Mouse (Mus musculus): ENCODE measurements around the gene Trim31. TPM values are rescaled to one million over a fixed set of nuclear protein-coding genes. Genes with fewer than 3 reads are reported as not detected.

Gene Trim31
- polyA plus RNA-seq, 1 experiment from 2014 or later = 63.1 TPM

GRCm38 (mm10) chr17:36866719-36867527, 31.0 kb upstream of the Trim31 start, which contains the start of gene Trim15:
TSS of gene Trim15 (minus strand) at chr17:36867210.
- H3K36me3 ChIP-seq (ENCODE audit: control insufficient read depth, insufficient read depth, low read length) = no peaks in the 10 kb centered on the region
- H3K4me3 ChIP-seq (ENCODE audit: low read length) = peak within 1 kb of the TSS; percentile 50
- H3K27ac ChIP-seq (ENCODE audit: low read length) = peak within 1 kb of the TSS; percentile 85
- peak; percentile 97 for ATAC-seq
- H3K9me3 ChIP-seq (ENCODE audit: control insufficient read depth, low read length) = no peaks in the 10 kb centered on the region
- 8% methylated on average over 29 of the region's 29 CpGs for WGBS
- 0 out of 2 replicates have a peak, but pooled peaks cover 4% of the 10 kb centered on the region for H3K4me1 ChIP-seq (ENCODE audit: control insufficient read depth, insufficient read depth, low read length)
- H3K9ac ChIP-seq (ENCODE audit: low read depth, low read length) = peak within 1 kb of the TSS; percentile 72
- peaks cover 4% of the 10 kb centered on the region; the same call in 1 of the 2 replicates for H3K27me3 ChIP-seq (replicated peaks; ENCODE audit: control insufficient read depth, insufficient read depth, low read length)
- peak within 1 kb of the TSS; percentile 57 for H3K4me2 ChIP-seq (ENCODE audit: low read depth, low read length)

DNA sequence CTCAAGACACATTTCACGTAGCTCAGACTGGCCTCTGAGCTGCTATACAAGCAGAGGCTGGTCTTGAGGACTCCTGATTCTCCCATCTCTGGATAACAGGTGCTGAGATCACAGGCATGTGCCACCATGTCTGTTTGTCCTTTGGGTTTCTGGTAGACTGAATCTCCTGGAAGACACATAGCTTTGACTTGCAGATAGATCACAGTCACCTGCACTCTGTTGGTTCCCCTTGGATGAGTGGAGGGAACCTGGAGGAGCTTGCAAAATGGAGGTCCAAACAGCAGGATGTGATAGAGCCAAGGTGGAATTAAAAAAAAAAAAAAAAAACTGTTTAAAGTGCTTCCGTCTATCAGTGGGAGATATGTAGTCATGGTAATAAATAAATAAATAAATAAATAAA, 29.1 kb upstream of the Trim31 start:
- Histone ChIP-seq H3K4me2 (ENCODE audit: low read depth, low read length) (no peak overlapping the region), H3K27me3 (replicated peaks; ENCODE audit: control insufficient read depth, insufficient read depth, low read length) (peaks cover 4% of the 10 kb centered on the region; the same call in 1 of the 2 replicates), H3K4me1 (ENCODE audit: control insufficient read depth, insufficient read depth, low read length) (0 out of 2 replicates have a peak, but pooled peaks cover 4% of the 10 kb centered on the region), H3K27ac (ENCODE audit: low read length) (no peak overlapping the region), H3K4me3 (ENCODE audit: low read length) (no peak overlapping the region), H3K9me3 (ENCODE audit: control insufficient read depth, low read length) (no peaks in the 10 kb centered on the region), H3K9ac (ENCODE audit: low read depth, low read length) (no peak overlapping the region), H3K36me3 (ENCODE audit: control insufficient read depth, insufficient read depth, low read length) (no peaks in the 10 kb centered on the region)
- 83% methylated on average over 2 of the region's 2 CpGs for WGBS
- no peak for ATAC-seq

GRCm38 (mm10) chr17:36869284-36869954, 28.5 kb upstream of the Trim31 start, which contains the start of gene Trim10:
TSS of gene Trim10 (plus strand) at chr17:36869574.
- peaks cover 4% of the 10 kb centered on the region; the same call in 1 of the 2 replicates for H3K27me3 ChIP-seq (replicated peaks; ENCODE audit: control insufficient read depth, insufficient read depth, low read length)
- ATAC-seq = peak; percentile 55
- no peaks in the 10 kb centered on the region for H3K36me3 ChIP-seq (ENCODE audit: control insufficient read depth, insufficient read depth, low read length)
- WGBS = 71% methylated on average over 4 of the region's 4 CpGs
- H3K4me2 ChIP-seq (ENCODE audit: low read depth, low read length) = no peak within 1 kb of the TSS
- H3K4me3 ChIP-seq (ENCODE audit: low read length) = no peak within 1 kb of the TSS
- H3K9ac ChIP-seq (ENCODE audit: low read depth, low read length) = 0 out of 2 replicates have a peak within 1 kb of the TSS, but pooled peaks have one; percentile 24
- H3K4me1 ChIP-seq (ENCODE audit: control insufficient read depth, insufficient read depth, low read length) = 0 out of 2 replicates have a peak, but pooled peaks cover 4% of the 10 kb centered on the region
- H3K9me3 ChIP-seq (ENCODE audit: control insufficient read depth, low read length) = no peaks in the 10 kb centered on the region
- no peak within 1 kb of the TSS for H3K27ac ChIP-seq (ENCODE audit: low read length)

GRCm38 (mm10) chr17:36869955-36870810, 27.7 kb upstream of the Trim31 start:
- Histone ChIP-seq H3K36me3 (ENCODE audit: control insufficient read depth, insufficient read depth, low read length) (no peaks in the 10 kb centered on the region), H3K9me3 (ENCODE audit: control insufficient read depth, low read length) (no peaks in the 10 kb centered on the region), H3K27ac (ENCODE audit: low read length) (no peak overlapping the region), H3K4me3 (ENCODE audit: low read length) (no peak overlapping the region), H3K4me1 (ENCODE audit: control insufficient read depth, insufficient read depth, low read length) (0 out of 2 replicates have a peak, but pooled peaks cover 4% of the 10 kb centered on the region), H3K4me2 (ENCODE audit: low read depth, low read length) (no peak overlapping the region), H3K9ac (ENCODE audit: low read depth, low read length) (0 out of 2 replicates have a peak overlapping the region, but pooled peaks have one; percentile 24), H3K27me3 (replicated peaks; ENCODE audit: control insufficient read depth, insufficient read depth, low read length) (peaks cover 4% of the 10 kb centered on the region; the same call in 1 of the 2 replicates)
- WGBS = 68% methylated on average over 25 of the region's 25 CpGs
- ATAC-seq = no peak

GRCm38 (mm10) chr17:36874636-36875035, 23.3 kb upstream of the Trim31 start:
- peak; percentile 27; the same call in 1 of the 2 replicates for ATAC-seq
- Histone ChIP-seq H3K27me3 (replicated peaks; ENCODE audit: control insufficient read depth, insufficient read depth, low read length) (no peaks in the 10 kb centered on the region), H3K9me3 (ENCODE audit: control insufficient read depth, low read length) (no peaks in the 10 kb centered on the region), H3K4me1 (ENCODE audit: control insufficient read depth, insufficient read depth, low read length) (no peaks in the 10 kb centered on the region), H3K27ac (ENCODE audit: low read length) (no peak overlapping the region), H3K36me3 (ENCODE audit: control insufficient read depth, insufficient read depth, low read length) (no peaks in the 10 kb centered on the region), H3K4me3 (ENCODE audit: low read length) (no peak overlapping the region), H3K9ac (ENCODE audit: low read depth, low read length) (no peak overlapping the region), H3K4me2 (ENCODE audit: low read depth, low read length) (no peak overlapping the region)
- 35% methylated on average over 4 of the region's 4 CpGs for WGBS

GRCm38 (mm10) chr17:36883350-36883749, 14.6 kb upstream of the Trim31 start:
- WGBS = 80% methylated on average over 2 of the region's 2 CpGs
- Histone ChIP-seq H3K9ac (ENCODE audit: low read depth, low read length) (no peak overlapping the region), H3K4me3 (ENCODE audit: low read length) (no peak overlapping the region), H3K27me3 (replicated peaks; ENCODE audit: control insufficient read depth, insufficient read depth, low read length) (no peaks in the 10 kb centered on the region), H3K4me2 (ENCODE audit: low read depth, low read length) (no peak overlapping the region), H3K27ac (ENCODE audit: low read length) (no peak overlapping the region), H3K9me3 (ENCODE audit: control insufficient read depth, low read length) (no peaks in the 10 kb centered on the region), H3K4me1 (ENCODE audit: control insufficient read depth, insufficient read depth, low read length) (no peaks in the 10 kb centered on the region), H3K36me3 (ENCODE audit: control insufficient read depth, insufficient read depth, low read length) (no peaks in the 10 kb centered on the region)
- no peak for ATAC-seq

DNA sequence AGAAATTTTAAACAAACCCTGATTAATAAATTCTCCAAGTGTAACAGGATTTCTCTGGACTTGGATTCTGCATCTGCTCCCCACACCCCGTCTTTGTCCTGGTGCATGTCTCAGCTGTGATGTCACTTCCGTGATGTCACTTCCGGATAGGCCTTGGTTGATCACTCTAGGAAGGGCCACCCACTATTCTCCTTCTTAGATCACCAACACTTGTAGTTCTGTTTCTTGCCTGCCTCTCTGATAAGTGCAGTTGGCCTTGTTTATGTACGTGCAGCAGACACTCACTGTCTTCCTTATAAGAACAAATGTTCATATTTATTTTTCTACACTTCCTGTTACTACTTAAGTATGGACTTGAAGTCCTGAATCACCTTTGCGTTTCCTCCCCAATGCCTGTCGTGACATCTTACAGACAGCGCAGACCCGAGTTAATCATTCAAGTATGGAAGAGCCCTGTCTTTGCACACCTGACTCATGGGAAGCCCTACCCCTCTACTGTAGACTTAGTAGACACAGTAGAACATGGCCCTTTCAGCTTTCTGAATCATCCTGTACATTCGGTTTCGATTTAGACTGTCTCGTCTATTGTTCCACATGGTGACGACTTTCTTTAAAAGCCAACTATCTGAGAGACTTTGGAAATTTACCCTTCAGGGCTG, 12.7 kb upstream of the Trim31 start:
- H3K4me2 ChIP-seq (ENCODE audit: low read depth, low read length) = no peak overlapping the region
- no peaks in the 10 kb centered on the region for H3K27me3 ChIP-seq (replicated peaks; ENCODE audit: control insufficient read depth, insufficient read depth, low read length)
- no peaks in the 10 kb centered on the region for H3K36me3 ChIP-seq (ENCODE audit: control insufficient read depth, insufficient read depth, low read length)
- peak; percentile 83 for ATAC-seq
- no peaks in the 10 kb centered on the region for H3K9me3 ChIP-seq (ENCODE audit: control insufficient read depth, low read length)
- no peaks in the 10 kb centered on the region for H3K4me1 ChIP-seq (ENCODE audit: control insufficient read depth, insufficient read depth, low read length)
- H3K27ac ChIP-seq (ENCODE audit: low read length) = no peak overlapping the region
- H3K9ac ChIP-seq (ENCODE audit: low read depth, low read length) = no peak overlapping the region
- H3K4me3 ChIP-seq (ENCODE audit: low read length) = no peak overlapping the region
- 80% methylated on average over 12 of the region's 12 CpGs for WGBS

DNA sequence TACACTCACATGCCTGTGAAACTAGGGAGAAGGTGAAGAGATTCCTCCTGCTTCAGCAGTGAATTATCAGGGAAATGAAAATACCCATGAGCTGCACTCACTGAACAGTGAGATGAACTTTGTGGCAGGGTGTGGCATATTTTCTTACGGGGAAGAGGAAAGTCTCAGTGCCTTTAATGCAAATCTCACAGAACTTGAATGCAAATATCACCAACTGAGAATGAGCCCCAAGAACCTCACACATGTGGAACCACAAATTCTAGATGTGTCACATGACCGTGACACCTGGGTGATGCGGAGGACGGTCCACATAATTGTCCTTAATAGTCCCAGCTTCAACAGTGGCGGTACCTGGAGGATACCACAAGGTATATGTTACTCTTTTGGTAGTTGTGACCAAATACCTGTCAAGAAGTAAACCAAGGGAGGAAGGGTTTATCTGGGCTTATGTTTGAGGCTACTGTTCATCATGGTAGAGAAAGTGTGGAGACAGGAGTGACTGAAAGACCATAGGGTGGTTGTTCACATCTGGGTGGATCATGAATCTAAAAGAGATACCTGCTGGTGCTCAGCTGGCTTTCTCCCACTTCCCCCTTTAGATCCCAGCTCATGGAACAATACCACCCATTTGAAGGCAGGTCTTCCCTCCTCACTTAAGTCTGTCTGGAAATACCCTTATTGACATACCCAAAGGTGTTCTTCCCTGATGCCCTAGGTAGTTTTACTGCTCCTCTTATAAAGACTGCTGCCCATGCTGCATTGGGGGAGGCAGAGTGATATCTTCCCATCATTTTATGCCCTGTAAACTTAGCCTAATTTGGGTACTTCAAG, 7.6 kb upstream of the Trim31 start, which contains the start of gene Trim40:
Gene Trim40, minus strand, starts transcription at position 51 of the 831 bp plus-strand sequence.
- 79% methylated on average over 5 of the region's 5 CpGs for WGBS
- Histone ChIP-seq H3K27ac (ENCODE audit: low read length) (peak within 1 kb of the TSS; percentile 38), H3K9me3 (ENCODE audit: control insufficient read depth, low read length) (no peaks in the 10 kb centered on the region), H3K4me1 (ENCODE audit: control insufficient read depth, insufficient read depth, low read length) (0 out of 2 replicates have a peak, but pooled peaks cover 1% of the 10 kb centered on the region), H3K36me3 (ENCODE audit: control insufficient read depth, insufficient read depth, low read length) (no peaks in the 10 kb centered on the region), H3K27me3 (replicated peaks; ENCODE audit: control insufficient read depth, insufficient read depth, low read length) (no peaks in the 10 kb centered on the region), H3K9ac (ENCODE audit: low read depth, low read length) (no peak within 1 kb of the TSS), H3K4me2 (ENCODE audit: low read depth, low read length) (no peak within 1 kb of the TSS), H3K4me3 (ENCODE audit: low read length) (no peak within 1 kb of the TSS)
- peak; percentile 31 for ATAC-seq

Data from intestine, embryonic 16.5 days (tissue).